Mouse (Mus musculus) lung, postnatal 36 days (tissue): ENCODE results near the gene Gabbr2.

Experiments
- DNase-seq: peaks from one replicate; pipeline ENCODE4 v3.0.0; 2022; ENCODE audit warnings: mixed read lengths

Gabbr2 gene

GRCm38 (mm10) chr4:46752306-46752705 lies 239.4 kb downstream of the Gabbr2 start:
- peak; percentile 4 for DNase-seq

- DNase-seq: no peak
Measured at GRCm38 (mm10) chr4:46749015-46749414, 242.7 kb downstream of the Gabbr2 start.

GRCm38 (mm10) chr4:46747007-46747746 lies 244.5 kb downstream of the Gabbr2 start:
- DNase-seq: no peak

- no peak for DNase-seq
Measured at GRCm38 (mm10) chr4:46745536-46745935, 246.1 kb downstream of the Gabbr2 start.

- no peak for DNase-seq
Measured at GRCm38 (mm10) chr4:46744583-46745155, 247.0 kb downstream of the Gabbr2 start.

GRCm38 (mm10) chr4:46742601-46743000 lies 249.1 kb downstream of the Gabbr2 start:
- no peak for DNase-seq

GRCm38 (mm10) chr4:46736910-46737511 lies 254.7 kb downstream of the Gabbr2 start:
- DNase-seq: no peak

- DNase-seq: no peak
Measured at GRCm38 (mm10) chr4:46734906-46735305, 256.8 kb downstream of the Gabbr2 start.

- no peak for DNase-seq
Measured at GRCm38 (mm10) chr4:46731590-46731989, 260.1 kb downstream of the Gabbr2 start.

- no peak for DNase-seq
Measured at GRCm38 (mm10) chr4:46729306-46730042, 262.2 kb downstream of the Gabbr2 start.

- DNase-seq: no peak
Measured at GRCm38 (mm10) chr4:46728231-46728630, 263.4 kb downstream of the Gabbr2 start.

- DNase-seq: no peak
Measured at GRCm38 (mm10) chr4:46727153-46727552, 264.5 kb downstream of the Gabbr2 start.

- DNase-seq: no peak
Measured at GRCm38 (mm10) chr4:46720821-46721557, 270.7 kb downstream of the Gabbr2 start.

GRCm38 (mm10) chr4:46720070-46720469 lies 271.6 kb downstream of the Gabbr2 start:
- DNase-seq: peak; percentile 7

GRCm38 (mm10) chr4:46718624-46719023 lies 273.0 kb downstream of the Gabbr2 start:
- no peak for DNase-seq

GRCm38 (mm10) chr4:46717156-46717555 lies 274.5 kb downstream of the Gabbr2 start:
- no peak for DNase-seq

- no peak for DNase-seq
Measured at GRCm38 (mm10) chr4:46716361-46716760, 275.3 kb downstream of the Gabbr2 start.

- DNase-seq: no peak
Measured at GRCm38 (mm10) chr4:46710523-46710922, 281.1 kb downstream of the Gabbr2 start.

- no peak for DNase-seq
Measured at GRCm38 (mm10) chr4:46710018-46710417, 281.7 kb downstream of the Gabbr2 start.

- DNase-seq: no peak
Measured at GRCm38 (mm10) chr4:46709492-46709891, 282.2 kb downstream of the Gabbr2 start.

- DNase-seq: no peak
Measured at GRCm38 (mm10) chr4:46705739-46706138, 285.9 kb downstream of the Gabbr2 start.

GRCm38 (mm10) chr4:46703146-46703545 lies 288.5 kb downstream of the Gabbr2 start:
- no peak for DNase-seq

- DNase-seq: no peak
Measured at GRCm38 (mm10) chr4:46700223-46700651, 291.4 kb downstream of the Gabbr2 start.
